Mouse (Mus musculus) bone marrow macrophage, adult 2 months (primary cell): ENCODE results near the gene Phf1. TPM values are rescaled to one million over a fixed set of nuclear protein-coding genes. Genes with fewer than 3 reads are reported as not detected.

ENCODE experiments used
- H3K27ac ChIP-seq: 2 replicates; pipeline ENCODE4 v1.5.1; 2012; ENCODE audit warnings: low read depth, low read length; ENCODE audit not compliant: insufficient read depth
- H3K4me1 ChIP-seq: 2 replicates; pipeline ENCODE4 v1.6.1; 2012; ENCODE audit warnings: low read length; ENCODE audit not compliant: control insufficient read depth, insufficient read depth
- H3K4me3 ChIP-seq: 2 replicates; pipeline ENCODE4 v1.5.1; 2012; ENCODE audit warnings: mild to moderate bottlenecking, low read length, moderate library complexity; ENCODE audit not compliant: insufficient read depth
- CTCF ChIP-seq: IDR thresholded peaks from 2 replicates; pipeline ENCODE4 v1.5.1; 2012; ENCODE audit warnings: low read depth, mild to moderate bottlenecking, low read length, moderate library complexity
- POLR2A ChIP-seq: IDR thresholded peaks from 2 replicates; pipeline ENCODE4 v1.6.1; 2012; ENCODE audit warnings: mild to moderate bottlenecking, low read depth, low read length, borderline replicate concordance
- polyA plus RNA-seq: library from polyadenylated mRNA; stranded (reverse); fragments of >200 nt; gene quantifications from 2 replicates; pipeline ENCODE4 v1.2.4, GENCODE M21; 2012; ENCODE audit not compliant: missing spikeins, insufficient read depth, insufficient read length

Phf1 gene
- polyA plus RNA-seq, 1 experiment: 34.3 TPM

DNA sequence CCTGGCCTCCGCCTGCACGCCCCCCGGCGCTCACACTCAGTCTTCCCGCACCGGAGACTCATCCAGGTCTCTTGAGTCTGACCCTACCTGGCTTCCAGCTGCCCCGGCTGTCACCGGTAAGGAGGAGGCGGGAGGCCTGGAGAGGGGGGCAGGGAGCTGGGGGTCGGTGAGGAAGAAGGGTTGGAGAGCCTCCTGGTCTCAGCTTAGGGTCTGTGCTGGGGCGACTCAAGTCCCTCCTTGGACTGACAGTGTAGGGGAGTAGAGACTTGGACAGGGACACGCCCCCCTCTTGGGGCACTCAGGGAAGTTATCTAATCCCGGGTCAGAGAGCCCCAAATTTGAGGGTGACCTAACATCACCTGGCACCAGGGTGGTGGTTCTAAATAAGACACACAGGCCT lies 567 bp downstream of the Phf1 start:
- Histone ChIP-seq H3K4me3 (peak overlapping the region; percentile 81), H3K27ac (peak overlapping the region; percentile 64; the same call in 1 of the 2 replicates), H3K4me1 (peaks cover 10% of the 10 kb centered on the region)
- no peak for TF ChIP-seq CTCF
- TF ChIP-seq POLR2A: no peak

DNA sequence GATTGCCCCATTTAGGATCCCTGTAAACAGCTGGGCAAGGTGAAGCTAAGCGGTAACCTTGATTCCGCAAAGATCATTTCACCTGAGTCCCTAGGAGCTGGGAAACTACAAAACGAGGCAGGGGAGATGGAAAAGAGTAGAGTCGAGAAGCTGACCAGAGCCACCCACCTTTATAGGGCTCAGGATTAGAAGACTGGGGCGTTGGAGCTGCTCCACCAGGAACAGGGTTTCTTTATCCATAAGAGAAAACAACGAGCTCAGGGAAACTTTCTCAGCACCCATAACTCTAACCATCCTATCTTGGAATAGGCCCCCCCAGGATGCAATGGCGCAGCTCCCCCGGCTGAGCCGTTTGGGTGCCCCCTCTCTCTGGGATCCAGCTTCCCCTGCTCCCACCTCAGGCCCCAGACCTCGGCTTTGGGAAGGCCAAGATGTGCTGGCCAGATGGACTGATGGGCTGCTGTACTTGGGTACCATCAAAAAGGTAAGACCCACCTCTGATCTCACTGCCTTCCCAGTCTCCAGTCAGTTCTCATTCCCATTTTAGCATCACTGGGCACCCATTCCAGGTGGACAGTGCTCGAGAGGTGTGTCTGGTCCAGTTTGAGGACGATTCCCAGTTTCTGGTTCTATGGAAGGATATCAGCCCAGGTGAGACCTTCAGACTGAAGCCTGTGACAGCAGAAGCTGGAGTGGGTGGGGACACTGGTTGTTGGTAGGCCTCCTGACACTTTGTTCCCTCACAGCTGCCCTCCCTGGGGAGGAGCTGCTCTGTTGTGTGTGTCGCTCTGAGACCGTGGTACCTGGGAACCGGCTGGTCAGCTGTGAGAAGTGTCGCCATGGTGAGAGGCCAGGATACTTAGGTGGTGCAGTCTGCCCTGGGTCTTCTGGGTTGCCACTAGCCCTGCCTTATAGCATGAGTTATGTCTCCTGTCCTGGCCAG lies 1.3 kb downstream of the Phf1 start:
- TF ChIP-seq POLR2A (no peak), CTCF (no peak)
- H3K27ac ChIP-seq: no peak overlapping the region
- peaks cover 10% of the 10 kb centered on the region for H3K4me1 ChIP-seq
- H3K4me3 ChIP-seq: peak overlapping the region; percentile 81

DNA sequence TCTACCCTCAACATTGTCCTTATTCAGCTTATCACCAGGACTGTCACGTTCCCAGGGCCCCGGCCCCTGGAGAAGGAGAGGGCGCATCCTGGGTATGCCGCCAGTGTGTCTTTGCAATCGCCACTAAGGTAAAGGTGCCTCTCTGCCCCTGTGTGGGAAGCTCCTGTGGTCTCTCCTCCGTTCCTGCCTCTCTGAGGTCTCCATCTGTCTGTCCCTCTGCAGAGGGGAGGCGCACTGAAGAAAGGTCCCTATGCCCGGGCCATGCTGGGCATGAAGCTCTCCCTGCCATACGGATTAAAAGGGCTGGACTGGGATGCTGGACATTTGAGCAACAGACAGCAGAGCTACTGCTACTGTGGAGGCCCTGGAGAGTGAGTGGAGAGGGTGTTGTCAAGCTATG lies 2.2 kb downstream of the Phf1 start:
- peaks cover 12% of the 10 kb centered on the region for H3K4me1 ChIP-seq
- TF ChIP-seq POLR2A (no peak), CTCF (no peak)
- H3K4me3 ChIP-seq: no peak overlapping the region
- H3K27ac ChIP-seq: no peak overlapping the region

DNA sequence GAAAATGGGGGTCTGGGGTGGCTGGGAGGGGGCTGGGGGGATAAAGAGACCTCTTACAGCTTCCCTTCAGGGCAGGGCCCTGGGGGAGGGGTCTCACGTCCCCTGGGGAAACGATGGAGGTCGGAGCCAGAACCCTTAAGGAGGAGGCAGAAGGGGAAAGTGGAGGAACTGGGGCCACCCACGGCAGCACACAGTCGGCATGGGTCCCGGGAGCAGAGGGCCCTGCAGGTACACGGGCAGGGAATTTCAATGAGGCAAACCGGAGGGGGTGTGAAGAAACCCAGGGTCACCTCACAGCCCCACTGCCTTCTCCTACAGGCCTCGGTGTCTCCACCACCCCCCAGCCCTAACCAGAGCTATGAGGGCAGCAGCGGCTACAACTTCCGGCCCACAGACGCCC lies 3.6 kb downstream of the Phf1 start:
- no peak for TF ChIP-seq POLR2A
- no peak for TF ChIP-seq CTCF
- H3K27ac ChIP-seq: no peak overlapping the region
- no peak overlapping the region for H3K4me3 ChIP-seq
- H3K4me1 ChIP-seq: peaks cover 14% of the 10 kb centered on the region

DNA sequence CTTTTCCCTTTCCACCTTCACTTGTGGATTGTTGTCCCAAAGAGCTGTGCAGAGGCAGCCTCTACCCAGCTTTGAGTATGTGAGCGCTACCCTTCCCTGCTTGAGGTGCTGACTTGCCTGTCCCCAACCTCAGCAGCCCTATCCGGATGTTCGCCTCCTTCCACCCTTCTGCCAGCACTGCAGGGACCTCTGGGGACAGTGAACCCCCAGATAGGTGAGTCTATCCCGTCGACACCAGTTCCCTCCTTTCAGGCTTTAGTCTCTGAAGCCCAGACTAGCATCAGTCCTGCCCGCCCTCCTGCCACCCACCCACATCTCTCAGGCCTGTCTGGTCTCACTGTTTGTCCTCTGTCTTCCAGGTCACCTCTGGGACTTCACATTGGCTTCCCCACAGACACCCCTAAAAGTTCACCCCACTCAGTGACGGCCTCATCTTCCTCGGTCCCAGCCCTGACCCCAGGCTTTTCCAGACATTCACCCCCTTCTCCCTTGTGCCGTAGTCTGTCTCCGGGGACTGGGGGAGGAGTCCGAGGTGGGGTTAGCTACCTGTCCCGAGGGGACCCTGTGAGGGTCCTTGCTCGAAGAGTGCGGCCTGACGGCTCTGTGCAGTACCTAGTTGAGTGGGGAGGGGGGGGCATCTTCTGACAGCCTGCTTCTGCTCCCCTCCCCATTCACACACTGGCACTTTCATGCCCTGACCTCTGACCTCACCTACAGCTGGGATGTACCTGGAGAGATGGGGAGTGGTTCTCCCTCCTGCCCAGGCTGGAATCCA lies 4.3 kb downstream of the Phf1 start:
- peaks cover 16% of the 10 kb centered on the region for H3K4me1 ChIP-seq
- H3K4me3 ChIP-seq: no peak overlapping the region
- no peak overlapping the region for H3K27ac ChIP-seq
- TF ChIP-seq CTCF (no peak), POLR2A (no peak)

DNA sequence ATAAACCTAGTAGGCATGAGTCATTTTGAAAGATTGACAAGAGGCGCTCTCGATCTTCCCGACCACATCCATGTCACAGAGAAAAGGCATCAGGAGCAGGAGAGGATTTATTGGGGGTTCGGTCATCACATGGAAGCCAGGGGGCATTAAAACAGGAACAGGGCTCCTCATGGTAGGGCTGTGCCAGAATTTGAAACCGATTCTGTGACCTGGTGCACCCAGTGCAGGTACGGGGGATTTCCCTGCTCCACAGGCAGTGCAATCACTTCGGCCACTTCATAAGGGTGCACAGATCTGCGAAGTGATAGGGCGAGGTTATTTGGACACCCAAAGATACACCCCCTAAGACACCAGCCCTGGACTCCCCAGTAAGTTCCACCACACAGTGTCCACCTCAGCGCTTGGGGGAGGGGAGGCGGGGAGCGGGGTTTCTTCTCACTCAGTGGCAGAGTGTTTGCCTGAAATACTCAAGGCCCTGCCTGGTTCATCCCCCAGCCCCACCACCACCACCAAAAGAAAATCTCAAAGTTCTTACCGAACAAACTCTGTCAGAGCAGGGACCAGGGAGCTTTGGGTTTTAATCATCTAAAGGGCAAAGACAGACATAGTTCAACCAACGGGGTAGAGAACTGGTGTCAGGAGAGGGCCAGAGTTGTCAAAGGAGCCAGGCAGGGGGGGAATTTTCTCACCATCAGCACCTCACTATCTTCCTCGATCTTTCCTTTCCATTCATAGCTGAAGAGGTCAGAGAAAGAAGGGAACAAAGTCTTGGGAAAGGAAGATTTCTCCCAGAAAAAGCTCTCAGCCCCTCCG lies 5.2 kb downstream of the Phf1 start:
- H3K4me1 ChIP-seq: peaks cover 21% of the 10 kb centered on the region
- TF ChIP-seq POLR2A (no peak), CTCF (no peak)
- H3K4me3 ChIP-seq: peak overlapping the region; percentile 84
- H3K27ac ChIP-seq: peak overlapping the region; percentile 79

DNA sequence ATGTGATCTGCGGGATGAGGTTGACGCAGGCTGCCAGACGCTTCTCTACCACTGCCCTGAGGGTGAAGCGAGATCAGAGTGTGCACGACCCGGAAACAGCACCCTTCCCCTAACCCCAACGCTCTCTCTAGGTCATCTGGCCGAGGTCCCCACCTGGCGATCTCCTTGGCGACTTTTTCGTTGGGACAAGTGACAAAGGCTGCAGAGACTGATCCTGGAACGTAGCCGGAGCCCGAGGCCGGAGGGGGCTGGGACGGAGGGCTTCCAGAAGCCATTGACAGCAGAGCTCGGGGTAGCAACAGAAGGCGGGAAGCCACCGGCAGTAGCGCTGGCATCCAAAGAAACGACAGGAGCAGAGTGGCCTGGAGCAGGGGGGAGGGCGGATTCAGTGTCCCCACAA lies 5.9 kb downstream of the Phf1 start:
- H3K27ac ChIP-seq: peak overlapping the region; percentile 79
- peaks cover 20% of the 10 kb centered on the region for H3K4me1 ChIP-seq
- peak overlapping the region; percentile 84 for H3K4me3 ChIP-seq
- no peak for TF ChIP-seq CTCF
- no peak for TF ChIP-seq POLR2A

DNA sequence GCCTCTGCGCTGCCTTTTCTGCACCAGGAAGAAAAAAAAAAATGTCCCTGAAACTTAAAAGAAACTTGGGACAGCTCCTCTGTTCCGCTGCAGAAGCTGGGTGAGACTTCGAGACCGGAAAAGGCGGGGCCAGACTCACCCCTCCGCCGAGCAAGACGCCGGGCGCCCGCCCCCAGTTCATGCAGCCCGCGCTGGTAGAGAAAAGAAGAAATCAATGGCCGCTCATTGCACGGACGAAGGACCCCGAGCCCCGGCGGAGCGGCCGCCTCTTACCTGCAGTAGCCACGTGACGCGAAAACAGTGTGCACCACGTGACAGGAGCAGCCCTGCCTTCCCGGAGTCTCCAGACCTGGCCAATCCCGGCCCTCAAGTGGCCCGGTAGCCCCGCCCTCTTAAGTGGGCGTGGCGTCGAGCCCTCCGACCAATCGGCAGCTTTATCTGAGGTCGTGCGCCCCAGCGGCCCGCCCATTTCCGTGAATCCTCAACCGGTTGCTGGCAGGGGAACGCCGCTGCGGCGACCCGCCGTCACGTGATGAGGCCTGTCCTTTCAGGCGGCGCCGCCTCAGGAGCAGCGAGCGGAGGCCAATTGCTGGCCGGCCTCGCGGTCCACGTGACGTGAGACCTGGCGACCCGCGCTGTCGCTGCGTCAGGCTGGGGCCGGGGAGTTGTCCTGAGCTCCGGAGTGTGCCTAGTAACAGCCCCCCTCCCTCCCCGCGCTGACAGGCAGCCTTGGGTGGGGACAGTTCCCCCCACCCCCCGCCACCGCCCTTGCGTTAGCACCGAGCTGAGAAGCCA lies 6.5 kb downstream of the Phf1 start, which contains the start of gene Cuta:
Cuta (minus strand) TSS at position 392 of the 795 bp plus-strand sequence.
- Histone ChIP-seq H3K27ac (peak within 1 kb of the TSS; percentile 79), H3K4me1 (peaks cover 18% of the 10 kb centered on the region), H3K4me3 (peak within 1 kb of the TSS; percentile 84)
- TF ChIP-seq CTCF: no peak
- TF ChIP-seq POLR2A: 0 out of 2 replicates have a peak, but pooled peaks have one; percentile 52
